Mouse (Mus musculus) embryonic stem cell, embryonic (primary cell): Measurements from ENCODE around the gene Hoxc10.

Source experiments
- CTCF ChIA-PET, 4 experiments: fragments of 300-600 bp in 2 of 4; fragments of 350-600 bp in 2 of 4; sonication (Branson Sonifier 250); formaldehyde crosslinking; loops; one replicate each; lab custom pipeline; 2022; ENCODE audit warnings: inconsistent platforms in 2 of 4; lab: Charles Lee
- POLR2A ChIA-PET, 4 experiments: fragments of 300-600 bp in 2 of 4; fragments of 350-600 bp in 2 of 4; sonication (Branson Sonifier 250); formaldehyde crosslinking; loops; one replicate each; lab custom pipeline; 2022; ENCODE audit warnings: antibody characterized with exemption in 4 of 4, inconsistent platforms in 1 of 4; lab: Charles Lee

Gene Hoxc10

DNA sequence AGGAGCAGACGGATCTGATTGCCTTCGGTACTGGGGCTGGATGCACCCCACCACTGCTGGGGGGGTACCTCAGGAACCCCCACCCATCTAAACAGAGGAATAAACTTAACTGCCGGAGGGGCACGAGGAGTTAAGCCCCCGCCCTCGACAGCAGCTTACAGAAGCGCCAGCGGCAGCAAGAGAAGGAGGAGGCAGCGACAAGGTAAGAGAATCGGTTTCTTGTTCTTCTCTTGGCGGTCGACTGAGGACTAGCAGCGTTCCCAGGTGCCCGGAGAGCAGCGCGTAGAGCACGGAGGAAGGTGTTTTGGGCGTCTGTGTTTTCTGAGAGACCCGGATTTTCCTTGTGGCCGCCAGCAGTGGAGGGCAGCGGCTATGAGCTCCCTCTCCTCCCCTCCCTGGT, 5.7 kb downstream of the Hoxc10 start:
- ChIA-PET CTCF (interaction anchor here in 3 of 4 experiments (0.5 to 2.6 kb wide), 7 partner anchors 9 to 211 kb away, joined by 3 to 11 read pairs (median 5); no protein-coding TSS in a partner anchor), POLR2A (interaction anchor here in 1 of 4 experiments (0.6 to 1.7 kb wide), 6 partner anchors 9 to 62 kb away, joined by 3 to 4 read pairs (median 3); no protein-coding TSS in a partner anchor)

- ChIA-PET CTCF (interaction anchor here in 2 of 4 experiments (0.9 to 2.6 kb wide), 6 partner anchors 9 to 211 kb away, joined by 3 to 11 read pairs (median 4); no protein-coding TSS in a partner anchor), POLR2A (interaction anchor here in 1 of 4 experiments (0.6 to 1.7 kb wide), 5 partner anchors 9 to 62 kb away, joined by 3 to 4 read pairs (median 3); no protein-coding TSS in a partner anchor)
Measured at GRCm38 (mm10) chr15:102972753-102973152, 6.2 kb downstream of the Hoxc10 start.

DNA sequence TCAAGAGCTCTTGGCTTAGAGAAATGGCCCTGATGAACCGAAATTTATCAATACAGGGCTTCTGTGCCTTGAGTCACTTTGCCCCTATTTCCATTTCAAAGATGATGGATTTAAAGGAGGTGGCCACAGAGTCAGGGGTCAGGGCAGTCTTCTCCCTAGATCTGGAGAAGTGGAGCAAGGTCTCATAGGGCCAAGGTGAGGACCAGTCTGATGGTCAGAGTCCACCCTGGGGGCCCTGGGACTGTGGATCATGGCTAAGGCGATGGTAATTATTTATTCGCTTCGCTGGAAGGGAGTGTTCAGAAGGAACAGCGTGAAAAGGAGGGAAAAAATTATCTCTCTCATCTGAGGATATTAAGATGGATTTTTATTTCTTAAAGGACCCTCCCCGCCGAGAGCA, 8.4 kb downstream of the Hoxc10 start:
- CTCF ChIA-PET = interaction anchor here in 3 of 4 experiments (0.6 to 1.7 kb wide), 8 partner anchors 8 to 340 kb away, joined by 3 to 8 read pairs (median 4); partner anchors contain the start of genes Hoxc10 (in 2 of the 3) and Hoxc5 (in 2 of the 3)
- POLR2A ChIA-PET = interaction anchor here in 2 of 4 experiments (0.6 to 1.4 kb wide), 8 partner anchors 8 to 1877 kb away, joined by 3 to 4 read pairs (median 3); partner anchors contain the start of genes Hoxc10 (in 1 of the 2), Hoxc5 (in 1 of the 2) and Hoxc8 (in 1 of the 2)

- ChIA-PET POLR2A (interaction anchor here in 2 of 4 experiments (0.6 to 1.4 kb wide), 11 partner anchors 9 to 1878 kb away, joined by 3 to 4 read pairs (median 3); partner anchors contain the start of genes Hoxc10 (in 1 of the 2), Hoxc5 (in 1 of the 2) and Hoxc8 (in 1 of the 2)), CTCF (interaction anchor here in 3 of 4 experiments (0.6 to 1.7 kb wide), 8 partner anchors 9 to 339 kb away, joined by 3 to 8 read pairs (median 4); partner anchors contain the start of genes Hoxc10 (in 2 of the 3) and Hoxc5 (in 2 of the 3))
Measured at GRCm38 (mm10) chr15:102975688-102976111, 9.1 kb downstream of the Hoxc10 start.

GRCm38 (mm10) chr15:102976171-102976570, 9.6 kb downstream of the Hoxc10 start, which contains the start of gene Hoxc9:
Hoxc9 (plus strand) TSS chr15:102976439.
- ChIA-PET CTCF (interaction anchor here in 3 of 4 experiments (1.2 to 7.4 kb wide), 8 partner anchors 9 to 339 kb away, joined by 3 to 50 read pairs (median 4); partner anchors contain the start of genes Hoxc10 (in 3 of the 3) and Hoxc5 (in 3 of the 3)), POLR2A (interaction anchor here in 3 of 4 experiments (0.6 to 2.0 kb wide), 11 partner anchors 9 to 215 kb away, joined by 3 to 9 read pairs (median 4); partner anchors contain the start of genes Hoxc10 (in 1 of the 3), Hoxc11 (in 1 of the 3), Hoxc5 (in 1 of the 3) and Hoxc8 (in 1 of the 3))

DNA sequence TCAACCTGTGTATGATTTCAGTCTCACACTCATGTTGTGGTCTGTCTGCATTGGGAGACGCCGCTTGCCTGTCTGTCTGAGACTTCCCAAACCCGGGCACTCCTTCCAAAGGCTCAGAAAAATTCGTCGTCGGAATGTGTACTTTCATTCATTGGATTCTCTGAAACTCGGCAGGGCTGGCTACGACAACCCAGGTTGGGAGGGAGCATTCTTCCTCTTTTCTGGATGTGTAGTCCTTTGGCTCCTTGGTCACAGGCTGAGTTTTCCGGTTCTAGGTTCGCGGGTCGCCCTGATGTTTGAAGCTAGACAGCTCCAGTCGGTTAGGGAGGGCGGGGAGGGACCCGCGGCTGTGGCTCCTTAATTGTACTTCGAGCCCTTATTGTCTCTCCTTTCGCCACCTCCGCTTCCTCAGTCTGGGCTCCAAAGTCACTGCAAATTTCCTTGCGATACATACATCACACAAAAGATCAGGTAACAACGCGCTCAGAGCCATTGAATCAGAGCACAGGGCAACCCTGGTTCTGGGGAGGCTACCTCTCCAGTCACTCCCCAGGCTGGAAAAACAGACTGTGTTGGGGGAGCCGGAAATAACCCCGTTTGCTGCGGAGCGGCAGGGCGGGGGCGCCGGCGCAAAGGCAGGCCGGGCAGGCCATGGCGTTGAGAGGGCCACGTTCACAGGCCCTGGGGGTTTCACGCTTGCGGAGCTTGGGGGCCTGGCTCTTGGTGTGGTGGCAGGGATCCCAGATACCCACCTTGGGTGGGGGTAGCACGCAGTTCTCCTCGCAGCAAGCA, 10.2 kb downstream of the Hoxc10 start:
- POLR2A ChIA-PET = interaction anchor here in 3 of 4 experiments (0.6 to 2.0 kb wide), 11 partner anchors 10 to 304 kb away, joined by 3 to 9 read pairs (median 4); partner anchors contain the start of genes Hoxc10 (in 1 of the 3), Hoxc11 (in 1 of the 3) and Hoxc8 (in 1 of the 3)

GRCm38 (mm10) chr15:102977423-102977974, 10.9 kb downstream of the Hoxc10 start:
- ChIA-PET CTCF (interaction anchor here (0.5 to 7.4 kb wide), 12 partner anchors 10 to 337 kb away, joined by 3 to 50 read pairs (median 3); partner anchors contain the start of genes Hoxc5 (in 2 of the 4), Hoxc10 (in 1 of the 4) and Hoxc8 (in 1 of the 4)), POLR2A (interaction anchor here in 2 of 4 experiments (0.5 to 3.4 kb wide), 11 partner anchors 11 to 305 kb away, joined by 3 to 16 read pairs (median 4); partner anchors contain the start of genes Hoxc10 (in 2 of the 2), Hoxc5 (in 1 of the 2) and Hoxc8 (in 1 of the 2))

More for the DNA sequence above, 10.2 kb downstream of the Hoxc10 start:
- CTCF ChIA-PET = interaction anchor here (0.6 to 7.4 kb wide), 11 partner anchors 9 to 338 kb away, joined by 3 to 50 read pairs (median 3); partner anchors contain the start of genes Hoxc5 (in 3 of the 4), Hoxc10 (in 2 of the 4) and Hoxc8 (in 1 of the 4)

DNA sequence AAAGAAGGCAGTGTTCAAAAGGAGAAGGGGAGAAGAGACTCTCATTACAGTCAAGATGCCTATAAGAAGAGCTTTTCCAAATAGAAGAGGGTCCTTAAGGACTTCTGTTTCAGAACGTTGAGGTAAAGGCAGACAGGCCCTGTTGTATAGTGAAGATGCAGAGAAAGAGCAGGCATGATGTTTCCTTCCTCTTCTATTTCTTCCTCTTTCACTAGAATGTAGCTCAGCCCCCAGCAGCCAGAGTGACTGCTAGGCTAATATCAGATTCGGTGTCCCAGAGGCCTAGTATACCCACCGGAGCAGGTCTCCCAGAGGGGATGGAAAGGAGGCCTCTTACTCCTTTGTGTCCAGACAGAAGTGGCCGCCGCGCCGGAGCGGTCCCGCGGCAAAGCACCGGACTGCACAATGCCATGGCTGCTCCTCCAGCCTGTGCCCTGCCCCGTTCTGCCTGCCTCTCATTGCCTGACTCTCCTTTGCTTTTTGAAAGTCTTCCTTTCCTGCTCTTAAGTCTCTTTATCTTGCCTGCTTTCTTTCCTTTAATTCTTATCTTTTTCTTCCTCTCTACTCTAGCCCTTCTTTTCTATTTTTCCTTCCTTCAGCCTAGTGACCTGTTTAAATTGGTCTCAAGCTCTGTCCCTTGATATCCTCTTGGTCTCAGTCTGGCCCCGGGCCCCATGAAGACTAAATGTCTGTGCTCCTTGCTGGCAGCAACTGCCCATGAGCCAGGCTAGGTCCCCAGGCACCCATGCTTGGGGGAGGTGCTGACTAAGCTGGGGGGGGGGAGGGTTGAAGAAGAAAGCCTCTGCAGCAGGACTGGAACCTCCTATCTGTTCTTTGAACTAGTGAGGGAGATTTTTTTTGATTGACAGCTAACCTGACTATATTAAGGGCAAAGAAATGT, 12.3 kb downstream of the Hoxc10 start:
- ChIA-PET POLR2A (interaction anchor here in 3 of 4 experiments (0.5 to 3.4 kb wide), 14 partner anchors 11 to 589 kb away, joined by 3 to 16 read pairs (median 3); partner anchors contain the start of genes Hoxc10 (in 1 of the 3), Hoxc5 (in 1 of the 3) and Hoxc8 (in 1 of the 3)), CTCF (interaction anchor here (0.5 to 7.4 kb wide), 10 partner anchors 11 to 243 kb away, joined by 3 to 50 read pairs (median 4); partner anchors contain the start of genes Hoxc10 (in 3 of the 4) and Hoxc5 (in 2 of the 4))

DNA sequence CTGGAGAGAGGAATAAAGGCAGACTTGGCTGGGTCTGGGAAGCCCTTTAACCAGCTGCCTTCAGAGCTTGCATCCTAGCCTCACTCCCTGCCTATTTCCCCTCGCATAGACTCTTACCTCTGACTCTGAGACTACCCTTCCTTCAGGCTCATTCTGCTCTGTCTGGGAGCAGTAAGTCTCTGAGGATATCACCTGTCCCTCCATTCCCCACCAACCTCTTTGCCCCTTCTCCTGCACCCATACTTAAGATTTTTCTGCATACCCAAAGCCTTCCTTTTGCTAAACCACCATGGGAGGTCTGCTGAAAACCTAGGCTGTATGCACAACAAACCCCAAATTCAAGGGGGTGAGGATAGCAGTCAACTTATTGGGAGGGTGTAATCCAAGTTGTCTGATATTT, 13.3 kb downstream of the Hoxc10 start:
- POLR2A ChIA-PET = interaction anchor here in 3 of 4 experiments (0.6 to 3.4 kb wide), 12 partner anchors 10 to 590 kb away, joined by 3 to 16 read pairs (median 4); partner anchors contain the start of genes Hoxc8 (in 2 of the 3), Hoxc10 (in 1 of the 3) and Hoxc5 (in 1 of the 3)
- CTCF ChIA-PET = interaction anchor here (0.5 to 7.4 kb wide), 11 partner anchors 10 to 242 kb away, joined by 3 to 50 read pairs (median 6); partner anchors contain the start of genes Hoxc10 (in 2 of the 4), Hoxc5 (in 1 of the 4) and Hoxc8 (in 1 of the 4)

DNA sequence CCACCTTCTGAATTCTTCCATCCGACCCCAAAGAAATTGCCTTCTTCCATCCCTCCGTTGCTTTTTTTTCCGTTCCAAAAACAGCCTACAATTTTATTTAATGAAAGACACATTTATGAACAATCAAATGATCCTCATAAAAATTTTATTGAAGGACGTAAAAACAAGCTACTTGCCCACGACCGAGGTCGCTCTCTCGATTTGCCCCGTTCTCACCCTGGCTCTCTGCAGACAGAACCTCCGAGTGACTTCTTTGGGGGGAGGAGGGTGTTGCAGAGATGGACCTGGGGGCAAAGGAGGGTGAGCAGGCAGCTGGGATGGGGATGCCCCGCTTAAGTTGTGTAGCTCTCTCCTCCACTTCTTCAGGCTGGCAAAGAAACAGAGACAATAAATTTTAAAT, 13.8 kb downstream of the Hoxc10 start:
- ChIA-PET CTCF (interaction anchor here (0.7 to 7.4 kb wide), 13 partner anchors 10 to 335 kb away, joined by 3 to 50 read pairs (median 5); partner anchors contain the start of genes Hoxc10 (in 2 of the 4), Hoxc5 (in 1 of the 4) and Hoxc8 (in 1 of the 4)), POLR2A (interaction anchor here (0.6 to 3.4 kb wide), 11 partner anchors 10 to 191 kb away, joined by 3 to 16 read pairs (median 4); partner anchors contain the start of genes Hoxc10 (in 1 of the 4), Hoxc5 (in 1 of the 4) and Hoxc8 (in 1 of the 4))

DNA sequence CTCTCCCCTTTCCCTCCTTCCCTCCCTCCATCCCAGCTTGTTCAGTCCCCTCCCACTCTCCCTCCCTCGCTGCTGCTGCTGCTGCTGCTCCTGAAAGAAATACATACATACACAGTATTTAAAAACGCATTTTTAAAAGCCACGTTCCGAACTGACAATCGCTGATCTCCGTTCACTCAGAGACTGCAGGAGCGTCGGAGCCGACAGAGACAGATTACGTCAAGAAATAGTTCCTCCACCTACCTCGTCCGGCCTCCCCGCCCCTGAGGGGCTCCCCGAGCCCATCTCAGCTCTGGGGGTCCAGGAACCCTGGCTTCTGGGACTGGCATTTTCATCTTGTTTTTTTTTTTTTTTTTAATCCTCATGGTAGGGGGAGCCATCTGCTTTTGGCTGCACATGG, 14.3 kb downstream of the Hoxc10 start:
- ChIA-PET POLR2A (interaction anchor here (0.6 to 3.4 kb wide), 16 partner anchors 9 to 191 kb away, joined by 3 to 16 read pairs (median 4); partner anchors contain the start of genes Hoxc10 (in 2 of the 4), Hoxc5 (in 2 of the 4) and Hoxc8 (in 2 of the 4)), CTCF (interaction anchor here (0.6 to 7.4 kb wide), 19 partner anchors 9 to 362 kb away, joined by 3 to 50 read pairs (median 4); partner anchors contain the start of genes Hoxc10 (in 2 of the 4), Hoxc5 (in 2 of the 4) and Hoxc8 (in 1 of the 4))

GRCm38 (mm10) chr15:102981379-102982288, 15.0 kb downstream of the Hoxc10 start:
- POLR2A ChIA-PET = interaction anchor here (0.7 to 2.7 kb wide), 24 partner anchors 9 to 333 kb away, joined by 3 to 10 read pairs (median 4); partner anchors contain the start of genes Hoxc5 (in 3 of the 4), Hoxc8 (in 3 of the 4), Hoxc10 (in 2 of the 4) and Smug1 (in 1 of the 4)

GRCm38 (mm10) chr15:102983716-102984115, 17.1 kb downstream of the Hoxc10 start:
- CTCF ChIA-PET = interaction anchor here in 2 of 4 experiments (0.5 to 7.4 kb wide), 9 partner anchors 9 to 331 kb away, joined by 3 to 50 read pairs (median 7); partner anchors contain the start of genes Hoxc10 (in 1 of the 2) and Hoxc5 (in 1 of the 2)
- POLR2A ChIA-PET = interaction anchor here in 1 of 4 experiments (0.9 to 1.0 kb wide), 2 partner anchors 16 to 58 kb away, joined by 3 read pairs; no protein-coding TSS in a partner anchor

More at GRCm38 (mm10) chr15:102981379-102982288, 15.0 kb downstream of the Hoxc10 start:
- CTCF ChIA-PET = interaction anchor here (0.6 to 7.4 kb wide), 27 partner anchors 9 to 361 kb away, joined by 3 to 50 read pairs (median 4); partner anchors contain the start of genes Hoxc10 (in 2 of the 4), Hoxc5 (in 2 of the 4) and Hoxc8 (in 2 of the 4)
